Mouse (Mus musculus): ENCODE data around the gene Layn. TPM values are rescaled to one million over a fixed set of nuclear protein-coding genes. Genes with fewer than 3 reads are reported as not detected.

Gene Layn
- 1.3 and 1.4 TPM in 2 replicates for polyA plus RNA-seq (2015; fragmentation: Nextera tagmentation; extraction: Ambion mirVana)

DNA sequence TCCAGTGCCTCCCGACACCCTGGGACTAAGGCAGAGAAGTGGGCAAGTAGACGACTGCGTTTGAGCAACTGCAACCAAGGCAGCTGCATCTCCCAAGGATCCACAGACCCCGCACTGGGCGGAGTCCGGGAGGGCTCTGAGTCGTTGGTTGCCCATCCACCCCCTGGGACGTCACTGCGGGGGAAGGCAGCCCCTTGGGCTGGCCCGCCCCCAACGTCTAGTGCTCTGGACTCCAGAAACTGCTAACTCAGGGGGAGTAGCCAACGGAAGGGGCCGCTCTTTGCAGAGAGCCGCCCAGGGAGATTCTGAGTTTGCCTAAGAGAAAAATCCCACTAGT, at the start of gene Layn:
Gene Layn (minus strand): TSS at position 116 of the 337 bp plus-strand sequence.
- WGBS (ENCODE audit: insufficient replicate concordance) = 0% methylated on average over 14 of the region's 14 CpGs
- ATAC-seq (ENCODE audit: low read depth) = peak; percentile 82

GRCm38 (mm10) chr9:51114767-51115166, 37.9 kb upstream of the Layn start:
- Histone ChIP-seq H3K9ac (ENCODE audit: low read depth, low read length) (no peak overlapping the region), H3K36me3 (ENCODE audit: control insufficient read depth, insufficient read depth) (no peaks in the 10 kb centered on the region), H3K4me1 (ENCODE audit: control insufficient read depth, low read depth, low read length) (no peaks in the 10 kb centered on the region), H3K27ac (ENCODE audit: low read length) (no peak overlapping the region), H3K4me2 (ENCODE audit: low read depth, low read length) (no peak overlapping the region), H3K4me3 (ENCODE audit: low read depth, low read length) (no peak overlapping the region), H3K9me3 (replicated peaks; ENCODE audit: control insufficient read depth, low read length) (no peaks in the 10 kb centered on the region), H3K27me3 (ENCODE audit: control insufficient read depth, insufficient read depth, low read depth, low read length) (no peaks in the 10 kb centered on the region)
- WGBS (ENCODE audit: insufficient replicate concordance) = 39% methylated on average over 4 of the region's 4 CpGs
- ATAC-seq (ENCODE audit: low read depth) = no peak

More for the DNA sequence above, at the start of gene Layn:
- Histone ChIP-seq H3K9me3 (replicated peaks; ENCODE audit: control insufficient read depth, low read length) (no peaks in the 10 kb centered on the region), H3K27ac (ENCODE audit: low read length) (no peak within 1 kb of the TSS), H3K4me1 (ENCODE audit: control insufficient read depth, low read depth, low read length) (peaks cover 11% of the 10 kb centered on the region; the same call in 1 of the 2 replicates), H3K9ac (ENCODE audit: low read depth, low read length) (peak within 1 kb of the TSS; percentile 31; the same call in 1 of the 2 replicates), H3K4me2 (ENCODE audit: low read depth, low read length) (peak within 1 kb of the TSS; percentile 70), H3K36me3 (ENCODE audit: control insufficient read depth, insufficient read depth) (no peaks in the 10 kb centered on the region), H3K4me3 (ENCODE audit: low read depth, low read length) (peak within 1 kb of the TSS; percentile 56), H3K27me3 (ENCODE audit: control insufficient read depth, insufficient read depth, low read depth, low read length) (no peaks in the 10 kb centered on the region)

- Histone ChIP-seq H3K9ac (ENCODE audit: low read depth, low read length) (no peak overlapping the region), H3K4me1 (ENCODE audit: control insufficient read depth, low read depth, low read length) (no peaks in the 10 kb centered on the region), H3K4me2 (ENCODE audit: low read depth, low read length) (no peak overlapping the region), H3K9me3 (replicated peaks; ENCODE audit: control insufficient read depth, low read length) (no peaks in the 10 kb centered on the region), H3K36me3 (ENCODE audit: control insufficient read depth, insufficient read depth) (no peaks in the 10 kb centered on the region), H3K27me3 (ENCODE audit: control insufficient read depth, insufficient read depth, low read depth, low read length) (peaks cover 37% of the 10 kb centered on the region), H3K27ac (ENCODE audit: low read length) (no peak overlapping the region), H3K4me3 (ENCODE audit: low read depth, low read length) (no peak overlapping the region)
- no peak for ATAC-seq (ENCODE audit: low read depth)
- 29% methylated on average over 2 of the region's 2 CpGs for WGBS (ENCODE audit: insufficient replicate concordance)
Observed at GRCm38 (mm10) chr9:51105751-51106150, 28.9 kb upstream of the Layn start.

DNA sequence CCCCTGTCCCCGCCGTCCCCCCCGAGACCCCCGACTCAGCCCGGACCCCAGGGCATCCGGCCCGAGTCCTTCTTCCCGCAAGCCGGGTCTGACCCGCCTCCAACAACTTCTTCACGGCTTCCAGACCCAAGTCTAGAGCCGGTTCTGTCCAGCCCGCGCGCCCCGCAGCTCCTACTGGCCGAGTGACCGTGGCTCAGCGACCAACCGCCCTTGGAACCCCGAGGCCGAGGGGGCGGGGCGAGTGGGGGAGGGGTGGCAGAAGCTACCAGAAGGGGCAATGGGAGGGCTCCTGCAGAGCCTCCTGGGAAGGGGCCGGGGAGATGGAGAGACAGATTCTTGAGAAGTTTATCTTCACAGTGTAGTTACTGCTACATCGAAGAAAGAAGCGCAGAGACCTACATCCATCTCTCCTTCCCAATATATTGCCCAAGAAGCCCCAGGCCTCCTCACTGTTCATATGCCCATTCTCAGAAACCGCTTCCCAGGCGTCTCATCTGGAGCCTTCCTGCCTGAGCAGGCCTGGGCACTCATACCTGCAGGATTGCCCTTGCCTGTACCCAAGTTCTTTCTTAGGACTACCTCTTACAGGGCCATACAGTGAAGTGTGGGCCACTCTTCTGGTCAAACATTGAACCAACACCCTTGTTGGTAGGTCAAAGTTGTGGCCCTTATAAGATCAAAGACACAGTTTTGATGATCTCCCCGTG, 27.1 kb upstream of the Layn start:
- peak overlapping the region; percentile 45 for H3K4me3 ChIP-seq (ENCODE audit: low read depth, low read length)

GRCm38 (mm10) chr9:51102963-51103807, 26.3 kb upstream of the Layn start:
- Histone ChIP-seq H3K9ac (ENCODE audit: low read depth, low read length) (no peak overlapping the region), H3K9me3 (replicated peaks; ENCODE audit: control insufficient read depth, low read length) (no peaks in the 10 kb centered on the region), H3K36me3 (ENCODE audit: control insufficient read depth, insufficient read depth) (no peaks in the 10 kb centered on the region), H3K4me2 (ENCODE audit: low read depth, low read length) (peak overlapping the region; percentile 68), H3K4me1 (ENCODE audit: control insufficient read depth, low read depth, low read length) (no peaks in the 10 kb centered on the region), H3K27me3 (ENCODE audit: control insufficient read depth, insufficient read depth, low read depth, low read length) (peaks cover 42% of the 10 kb centered on the region), H3K4me3 (ENCODE audit: low read depth, low read length) (peak overlapping the region; percentile 45), H3K27ac (ENCODE audit: low read length) (no peak overlapping the region)
- 1% methylated on average over 44 of the region's 44 CpGs for WGBS (ENCODE audit: insufficient replicate concordance)
- no peak for ATAC-seq (ENCODE audit: low read depth)

More for the DNA sequence above, 27.1 kb upstream of the Layn start:
- H3K27me3 ChIP-seq (ENCODE audit: control insufficient read depth, insufficient read depth, low read depth, low read length) = peaks cover 42% of the 10 kb centered on the region
- H3K9ac ChIP-seq (ENCODE audit: low read depth, low read length) = no peak overlapping the region; the same call in 1 of the 2 replicates
- no peaks in the 10 kb centered on the region for H3K9me3 ChIP-seq (replicated peaks; ENCODE audit: control insufficient read depth, low read length)
- no peak for ATAC-seq (ENCODE audit: low read depth)
- H3K27ac ChIP-seq (ENCODE audit: low read length) = no peak overlapping the region
- H3K4me1 ChIP-seq (ENCODE audit: control insufficient read depth, low read depth, low read length) = no peaks in the 10 kb centered on the region
- 12% methylated on average over 30 of the region's 30 CpGs for WGBS (ENCODE audit: insufficient replicate concordance)
- H3K36me3 ChIP-seq (ENCODE audit: control insufficient read depth, insufficient read depth) = no peaks in the 10 kb centered on the region
- peak overlapping the region; percentile 68 for H3K4me2 ChIP-seq (ENCODE audit: low read depth, low read length)

GRCm38 (mm10) chr9:51101756-51102425, 25.0 kb upstream of the Layn start, which contains the start of gene 4833427G06Rik:
4833427G06Rik (minus strand) TSS chr9:51102078.
- peak within 1 kb of the TSS; percentile 34 for H3K4me2 ChIP-seq (ENCODE audit: low read depth, low read length)
- H3K36me3 ChIP-seq (ENCODE audit: control insufficient read depth, insufficient read depth) = no peaks in the 10 kb centered on the region
- no peak for ATAC-seq (ENCODE audit: low read depth)
- no peak within 1 kb of the TSS for H3K27ac ChIP-seq (ENCODE audit: low read length)
- H3K4me1 ChIP-seq (ENCODE audit: control insufficient read depth, low read depth, low read length) = no peaks in the 10 kb centered on the region
- no peaks in the 10 kb centered on the region for H3K9me3 ChIP-seq (replicated peaks; ENCODE audit: control insufficient read depth, low read length)
- peaks cover 42% of the 10 kb centered on the region for H3K27me3 ChIP-seq (ENCODE audit: control insufficient read depth, insufficient read depth, low read depth, low read length)
- H3K4me3 ChIP-seq (ENCODE audit: low read depth, low read length) = no peak within 1 kb of the TSS; the same call in 1 of the 2 replicates
- H3K9ac ChIP-seq (ENCODE audit: low read depth, low read length) = no peak within 1 kb of the TSS
- 10% methylated on average over 27 of the region's 27 CpGs for WGBS (ENCODE audit: insufficient replicate concordance)

DNA sequence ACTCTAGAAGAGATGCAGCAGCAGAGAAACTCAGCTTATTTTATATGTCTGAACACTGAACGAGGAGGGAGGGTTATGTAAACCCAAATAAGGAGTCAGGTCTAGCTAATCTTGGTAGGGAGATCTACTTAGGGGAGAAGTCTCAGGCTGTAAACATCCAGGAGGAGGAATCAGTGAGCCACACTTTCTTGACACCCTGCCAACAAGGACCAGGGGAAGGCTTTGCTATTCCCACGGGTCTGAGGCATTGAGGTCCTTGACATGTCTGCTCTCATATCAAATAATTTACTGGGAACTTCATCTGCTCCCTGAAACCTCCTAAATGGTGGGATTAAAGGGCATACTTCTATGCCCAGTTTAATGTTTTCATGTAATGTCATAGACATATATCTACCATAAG, 19.4 kb upstream of the Layn start:
- H3K9ac ChIP-seq (ENCODE audit: low read depth, low read length) = no peak overlapping the region
- H3K9me3 ChIP-seq (replicated peaks; ENCODE audit: control insufficient read depth, low read length) = no peaks in the 10 kb centered on the region
- WGBS (ENCODE audit: insufficient replicate concordance) = 29% methylated on average over 2 of the region's 2 CpGs
- H3K27me3 ChIP-seq (ENCODE audit: control insufficient read depth, insufficient read depth, low read depth, low read length) = peaks cover 5% of the 10 kb centered on the region
- H3K36me3 ChIP-seq (ENCODE audit: control insufficient read depth, insufficient read depth) = no peaks in the 10 kb centered on the region
- no peaks in the 10 kb centered on the region for H3K4me1 ChIP-seq (ENCODE audit: control insufficient read depth, low read depth, low read length)
- no peak overlapping the region for H3K4me2 ChIP-seq (ENCODE audit: low read depth, low read length)
- no peak overlapping the region for H3K4me3 ChIP-seq (ENCODE audit: low read depth, low read length)
- H3K27ac ChIP-seq (ENCODE audit: low read length) = no peak overlapping the region
- no peak for ATAC-seq (ENCODE audit: low read depth)

DNA sequence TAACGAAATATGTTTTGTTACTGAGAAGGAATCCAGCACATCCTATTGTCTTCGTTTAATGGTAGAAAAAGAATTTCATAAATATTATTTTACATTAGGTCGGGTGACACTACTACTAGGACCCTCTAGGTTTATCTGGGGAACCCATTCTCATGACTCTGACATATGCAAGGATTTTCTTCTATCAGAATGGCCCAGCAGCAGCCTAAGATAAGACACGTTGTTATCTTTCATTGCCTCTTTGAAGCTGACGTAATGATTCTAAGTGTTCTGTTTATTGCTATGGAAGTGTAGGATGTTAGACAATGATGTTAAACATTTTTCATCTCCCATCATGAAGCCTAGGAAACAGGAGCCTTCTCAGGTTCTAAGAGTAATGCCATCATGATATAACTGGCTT, 16.8 kb upstream of the Layn start:
- peak; percentile 30; the same call in 1 of the 2 replicates for ATAC-seq (ENCODE audit: low read depth)

More for the DNA sequence above, 16.8 kb upstream of the Layn start:
- Histone ChIP-seq H3K4me2 (ENCODE audit: low read depth, low read length) (no peak overlapping the region), H3K27me3 (ENCODE audit: control insufficient read depth, insufficient read depth, low read depth, low read length) (no peaks in the 10 kb centered on the region), H3K4me3 (ENCODE audit: low read depth, low read length) (no peak overlapping the region), H3K36me3 (ENCODE audit: control insufficient read depth, insufficient read depth) (no peaks in the 10 kb centered on the region), H3K27ac (ENCODE audit: low read length) (no peak overlapping the region), H3K9ac (ENCODE audit: low read depth, low read length) (no peak overlapping the region), H3K9me3 (replicated peaks; ENCODE audit: control insufficient read depth, low read length) (no peaks in the 10 kb centered on the region), H3K4me1 (ENCODE audit: control insufficient read depth, low read depth, low read length) (no peaks in the 10 kb centered on the region)
- WGBS (ENCODE audit: insufficient replicate concordance) = 31% methylated on average over 5 of the region's 5 CpGs

All from liver, embryonic 16.5 days (tissue).